In the genomic region with DNA sequence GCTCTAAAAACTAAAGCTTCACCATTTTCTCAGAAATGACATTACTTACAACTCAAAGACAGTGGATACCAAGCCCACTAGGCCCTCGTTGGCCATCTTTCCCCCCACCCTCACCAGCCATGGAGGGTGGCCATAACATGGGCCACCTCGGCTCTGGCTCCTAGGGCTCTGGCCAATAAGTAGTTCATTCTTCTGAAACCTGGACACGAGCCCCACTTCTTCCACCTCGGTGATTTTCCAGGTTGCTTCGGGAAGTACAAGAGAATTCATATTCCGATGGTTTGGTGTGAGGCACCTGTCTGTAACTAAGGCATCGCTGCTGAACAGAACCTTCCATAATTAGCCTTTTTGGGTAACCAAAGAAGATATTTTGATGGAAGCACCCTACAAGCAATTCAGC, we compare ENCODE assay signal across 8 mouse cellular contexts.
DNase-seq lines count a peak whose midpoint lies in the region; ATAC-seq and TF ChIP-seq lines count a peak whose summit lies in the region.

No protein-coding gene starts in this region.

- no peak for ATAC-seq in lung, embryonic 14.5 days (ENCODE audit: insufficient read depth)
- no peak for ATAC-seq in heart, postnatal 0 days (ENCODE audit: insufficient read depth, low read depth)
- ATAC-seq in liver, postnatal 0 days = no peak

- no peak for TF ChIP-seq EP300 in heart, postnatal 0 days (IDR thresholded peaks at IDR 0.05; ENCODE audit: low read depth)
- TF ChIP-seq EP300 in liver, postnatal 0 days (IDR thresholded peaks at IDR 0.05; ENCODE audit: low read depth) = no peak

- H3K4me1 ChIP-seq in lung, embryonic 14.5 days (ENCODE audit: insufficient read depth) = peaks cover 4% of the 10 kb centered on the region; the same call in 1 of the 2 replicates
- peaks cover 10% of the 10 kb centered on the region; the same call in 1 of the 2 replicates for H3K4me1 ChIP-seq in heart, postnatal 0 days (ENCODE audit: control insufficient read depth, insufficient read depth)
- H3K4me1 ChIP-seq in liver, postnatal 0 days (ENCODE audit: insufficient read depth) = peaks cover 17% of the 10 kb centered on the region

- H3K4me2 ChIP-seq in lung, embryonic 14.5 days = peak overlapping the region; percentile 79
- peak overlapping the region; percentile 70 for H3K4me2 ChIP-seq in heart, postnatal 0 days (ENCODE audit: low read depth, low read length)
- H3K4me2 ChIP-seq in liver, postnatal 0 days (ENCODE audit: low read depth, low read length) = peak overlapping the region; percentile 90

- H3K9me3 ChIP-seq in lung, embryonic 14.5 days (ENCODE audit: low read depth, low read length) = no peaks in the 10 kb centered on the region
- no peaks in the 10 kb centered on the region for H3K9me3 ChIP-seq in heart, postnatal 0 days (replicated peaks; ENCODE audit: control insufficient read depth, low read length)
- no peaks in the 10 kb centered on the region for H3K9me3 ChIP-seq in liver, postnatal 0 days (ENCODE audit: low read length)

- DNase-seq in lung, embryonic 14.5 days = no peak
- DNase-seq in lung, postnatal 14 days = no peak
- peak; percentile 37 for DNase-seq in cerebellum, adult 11 months
- DNase-seq in heart, postnatal 0 days (ENCODE audit: low spot score) = no peak
- no peak for DNase-seq in liver, postnatal 0 days
- no peak for DNase-seq in adrenal gland, postnatal 4 days (ENCODE audit: low spot score in 2 of 2)
- no peak for DNase-seq in adrenal gland, adult 18-20 months (ENCODE audit: low spot score in 2 of 2)
- no peak for DNase-seq in yolk sac, embryonic 10.5 days (ENCODE audit: low spot score)

- no peak for TF ChIP-seq CTCF in lung, embryonic 14.5 days (IDR thresholded peaks at IDR 0.05; ENCODE audit: low read depth)
- no peak for TF ChIP-seq CTCF in heart, postnatal 0 days (IDR thresholded peaks at IDR 0.05; ENCODE audit: low read depth)
- no peak for TF ChIP-seq CTCF in liver, postnatal 0 days (IDR thresholded peaks at IDR 0.05; ENCODE audit: low read depth)

- H3K27ac ChIP-seq in lung, embryonic 14.5 days (ENCODE audit: low read depth) = peak overlapping the region; percentile 96; the same call in 1 of the 2 replicates
- H3K27ac ChIP-seq in heart, postnatal 0 days (ENCODE audit: low read depth) = peak overlapping the region; percentile 90
- H3K27ac ChIP-seq in liver, postnatal 0 days (ENCODE audit: low read depth) = peak overlapping the region; percentile 83

- no peaks in the 10 kb centered on the region for H3K27me3 ChIP-seq in lung, embryonic 14.5 days (ENCODE audit: insufficient read depth, low read length)
- H3K27me3 ChIP-seq in heart, postnatal 0 days (ENCODE audit: control insufficient read depth, insufficient read depth, low read length) = no peaks in the 10 kb centered on the region
- no peaks in the 10 kb centered on the region for H3K27me3 ChIP-seq in liver, postnatal 0 days (ENCODE audit: insufficient read depth, low read length)

- peak overlapping the region; percentile 79 for H3K9ac ChIP-seq in lung, embryonic 14.5 days
- peak overlapping the region; percentile 62; the same call in 1 of the 2 replicates for H3K9ac ChIP-seq in heart, postnatal 0 days (replicated peaks; ENCODE audit: low read depth, low read length)
- H3K9ac ChIP-seq in liver, postnatal 0 days (replicated peaks) = peak overlapping the region; percentile 79

- H3K36me3 ChIP-seq in lung, embryonic 14.5 days (ENCODE audit: insufficient read depth) = no peaks in the 10 kb centered on the region
- H3K36me3 ChIP-seq in heart, postnatal 0 days (replicated peaks; ENCODE audit: control insufficient read depth, insufficient read depth, low read length) = no peaks in the 10 kb centered on the region
- H3K36me3 ChIP-seq in liver, postnatal 0 days (replicated peaks; ENCODE audit: insufficient read depth, low read length) = no peaks in the 10 kb centered on the region; the same call in 1 of the 2 replicates

- H3K4me3 ChIP-seq in lung, embryonic 14.5 days (ENCODE audit: low read depth, low read length) = peak overlapping the region; percentile 65
- H3K4me3 ChIP-seq in heart, postnatal 0 days (ENCODE audit: low read depth, low read length) = peak overlapping the region; percentile 63
- H3K4me3 ChIP-seq in liver, postnatal 0 days (ENCODE audit: low read depth, low read length) = peak overlapping the region; percentile 60

- 50% methylated on average over 7 of the region's 7 CpGs for WGBS in lung, embryonic 14.5 days
- WGBS in heart, postnatal 0 days = 36% methylated on average over 7 of the region's 7 CpGs
- WGBS in liver, postnatal 0 days (ENCODE audit: insufficient replicate concordance) = 51% methylated on average over 7 of the region's 7 CpGs
